Mouse (Mus musculus): ENCODE results near the gene Fyn.

DNA sequence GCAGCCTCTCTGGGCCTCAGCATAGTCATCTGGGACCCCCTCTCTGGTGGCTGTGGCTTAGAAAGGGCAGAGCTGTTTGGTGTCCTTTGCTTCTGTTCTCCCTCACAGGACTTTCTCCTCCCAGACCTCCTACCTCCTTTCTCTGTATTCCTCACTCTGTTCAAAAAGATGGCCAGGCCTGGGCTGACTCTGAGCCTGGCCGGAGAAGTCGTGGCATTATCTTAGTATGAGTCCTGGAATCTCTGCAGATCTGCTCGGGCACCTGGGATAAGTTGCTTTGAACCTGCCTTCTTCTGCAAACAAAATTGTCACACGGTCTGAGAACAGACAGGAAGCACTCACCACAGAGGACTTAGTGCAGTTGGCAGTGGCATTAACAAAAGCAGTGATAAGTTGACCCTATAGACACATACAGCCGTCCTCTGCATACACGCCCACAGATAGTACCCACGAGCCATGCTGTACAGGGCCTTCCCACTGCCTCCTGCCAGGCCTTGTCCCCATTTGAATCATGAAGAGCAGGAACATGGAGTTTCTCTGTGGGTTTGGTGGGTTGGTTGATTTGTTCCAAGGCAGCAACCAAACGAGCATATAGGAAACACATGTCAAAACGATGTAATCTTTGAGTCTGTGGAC is 171.5 kb downstream of the Fyn start:
- no peak for TF ChIP-seq POLR2A (IDR thresholded peaks at IDR 0.05; ENCODE audit: extremely low read depth, insufficient read depth, low read length)
- no peak for TF ChIP-seq CTCF (IDR thresholded peaks at IDR 0.05; ENCODE audit: extremely low read depth, insufficient read depth, low read length)

Data from cortical plate, adult 2 months (tissue).